Mouse (Mus musculus) testis, adult 2 months (tissue): ENCODE data around the gene 4933415F23Rik. TPM values are rescaled to one million over a fixed set of nuclear protein-coding genes. Genes with fewer than 3 reads are reported as not detected.
A peak's percentile ranks its signal among the peaks of the same experiment; 100 is the strongest.
"Not testable (repeated sequence)": the region's sequence is repeated elsewhere in the genome, so short reads cannot be mapped to it uniquely, and the experiment has no call there.

Source experiments
- H3K27ac ChIP-seq: fragments of 200-500 bp; 2 replicates; pipeline ENCODE4 v1.5.1; 2012; ENCODE audit warnings: low read depth, low read length; ENCODE audit not compliant: control insufficient read depth, insufficient read depth
- H3K27me3 ChIP-seq: fragments of 200-500 bp; 2 replicates; pipeline ENCODE4 v1.6.1; 2012; ENCODE audit warnings: mild to moderate bottlenecking, low read length, moderate library complexity; ENCODE audit not compliant: control insufficient read depth, insufficient read depth
- H3K36me3 ChIP-seq: fragments of 200-500 bp; 2 replicates; pipeline ENCODE4 v1.6.1; 2012; ENCODE audit warnings: mild to moderate bottlenecking, low read length; ENCODE audit not compliant: control insufficient read depth, insufficient read depth
- H3K4me1 ChIP-seq: fragments of 200-500 bp; 2 replicates; pipeline ENCODE4 v1.6.1; 2012; ENCODE audit warnings: low read length; ENCODE audit not compliant: control insufficient read depth, insufficient read depth
- H3K4me3 ChIP-seq: fragments of 200-500 bp; 2 replicates; pipeline ENCODE4 v1.5.1; 2012; ENCODE audit warnings: low read depth, mild to moderate bottlenecking, low read length, moderate library complexity, mixed read lengths; ENCODE audit not compliant: control insufficient read depth
- CTCF ChIP-seq: fragments of 200-500 bp; IDR thresholded peaks from 2 replicates; pipeline ENCODE4 v1.5.1; 2012; ENCODE audit warnings: low read depth, mild to moderate bottlenecking, inconsistent platforms, low read length, moderate library complexity; ENCODE audit not compliant: control insufficient read depth, insufficient read depth, insufficient replicate concordance
- POLR2A ChIP-seq: fragments of 200-500 bp; IDR thresholded peaks from 2 replicates; pipeline ENCODE4 v1.6.1; 2012; ENCODE audit warnings: low read depth, mild to moderate bottlenecking, inconsistent platforms, low read length, moderate library complexity; ENCODE audit not compliant: control insufficient read depth
- polyA plus RNA-seq: library from polyadenylated mRNA; depleted of rRNA; stranded (reverse); fragments of >200 nt; gene quantifications from 2 replicates; pipeline ENCODE4 v1.2.3, GENCODE M21; 2012; rRNA removed

Gene 4933415F23Rik
- polyA plus RNA-seq: 343 and 344 TPM in 2 replicates

GRCm38 (mm10) chr1:23102021-23102420, at the start of gene 4933415F23Rik:
Gene 4933415F23Rik (minus strand): TSS chr1:23102253.
- Histone ChIP-seq H3K27me3 (no peaks in the 10 kb centered on the region), H3K27ac (peak within 1 kb of the TSS; percentile 93), H3K4me1 (peaks cover 3% of the 10 kb centered on the region), H3K4me3 (peak within 1 kb of the TSS; percentile 97), H3K36me3 (no peaks in the 10 kb centered on the region)
- TF ChIP-seq CTCF: no peak
- TF ChIP-seq POLR2A: peak; percentile 86

GRCm38 (mm10) chr1:23151722-23152121, 49.7 kb upstream of the 4933415F23Rik start:
- no peak overlapping the region for H3K27ac ChIP-seq
- H3K27me3 ChIP-seq: no peaks in the 10 kb centered on the region
- no peaks in the 10 kb centered on the region for H3K4me1 ChIP-seq
- TF ChIP-seq POLR2A (no peak), CTCF (no peak)
- H3K4me3 ChIP-seq: no peak overlapping the region
- no peaks in the 10 kb centered on the region for H3K36me3 ChIP-seq

- H3K27me3 ChIP-seq: no peaks in the 10 kb centered on the region
- no peak overlapping the region for H3K4me3 ChIP-seq
- no peaks in the 10 kb centered on the region for H3K4me1 ChIP-seq
- H3K27ac ChIP-seq: no peak overlapping the region
- TF ChIP-seq CTCF (no peak), POLR2A (no peak)
- no peaks in the 10 kb centered on the region for H3K36me3 ChIP-seq
These were observed 44.3 kb upstream of the 4933415F23Rik start for GRCm38 (mm10) chr1:23146198-23146873.

- Histone ChIP-seq H3K4me3 (no peak overlapping the region), H3K27me3 (no peaks in the 10 kb centered on the region), H3K27ac (no peak overlapping the region), H3K36me3 (no peaks in the 10 kb centered on the region), H3K4me1 (no peaks in the 10 kb centered on the region)
- TF ChIP-seq CTCF: no peak
- TF ChIP-seq POLR2A: no peak
These were observed 39.2 kb upstream of the 4933415F23Rik start for GRCm38 (mm10) chr1:23141121-23141811.

- H3K27me3 ChIP-seq, H3K36me3 ChIP-seq, H3K27ac ChIP-seq, H3K4me3 ChIP-seq, H3K4me1 ChIP-seq: not testable (repeated sequence)
These were observed 38.5 kb upstream of the 4933415F23Rik start for GRCm38 (mm10) chr1:23140530-23140929.

GRCm38 (mm10) chr1:23120901-23121300, 18.8 kb upstream of the 4933415F23Rik start:
- Histone ChIP-seq H3K27ac (no peak overlapping the region), H3K4me3 (no peak overlapping the region), H3K4me1 (no peaks in the 10 kb centered on the region), H3K27me3 (no peaks in the 10 kb centered on the region), H3K36me3 (no peaks in the 10 kb centered on the region)
- TF ChIP-seq POLR2A (no peak), CTCF (no peak)

GRCm38 (mm10) chr1:23119406-23119805, 17.4 kb upstream of the 4933415F23Rik start:
- H3K27ac ChIP-seq: no peak overlapping the region
- H3K27me3 ChIP-seq: no peaks in the 10 kb centered on the region
- TF ChIP-seq CTCF: no peak
- no peak for TF ChIP-seq POLR2A
- no peak overlapping the region for H3K4me3 ChIP-seq
- H3K36me3 ChIP-seq: no peaks in the 10 kb centered on the region
- no peaks in the 10 kb centered on the region for H3K4me1 ChIP-seq

GRCm38 (mm10) chr1:23117423-23117822, 15.4 kb upstream of the 4933415F23Rik start:
- Histone ChIP-seq H3K27me3 (no peaks in the 10 kb centered on the region), H3K36me3 (no peaks in the 10 kb centered on the region), H3K4me1 (no peaks in the 10 kb centered on the region), H3K27ac (no peak overlapping the region), H3K4me3 (no peak overlapping the region)
- no peak for TF ChIP-seq CTCF
- no peak for TF ChIP-seq POLR2A
